Mouse (Mus musculus) neural tube, embryonic 14.5 days (tissue): ENCODE results near the gene Spg7. TPM values are rescaled to one million over a fixed set of nuclear protein-coding genes. Genes with fewer than 3 reads are reported as not detected.
A peak's percentile ranks its signal among the peaks of the same experiment; 100 is the strongest.

ENCODE experiments used
- ATAC-seq: fragments of 200-750 bp; cut with Nextera tagmentation; 2 replicates; pipeline ENCODE4 v1.8.0; 2017; ENCODE audit warnings: low read depth, mild to moderate bottlenecking, moderate TSS enrichment, moderate library complexity
- H3K27ac ChIP-seq: fragments of 300-500 bp; sonication (generic); 2 replicates; pipeline ENCODE4 v1.5.1; 2014; ENCODE audit warnings: low read depth, mild to moderate bottlenecking, control low read depth, low read length, moderate library complexity, mixed read lengths
- H3K27me3 ChIP-seq: fragments of 300-500 bp; sonication (generic); 2 replicates; pipeline ENCODE4 v1.6.1; 2014; ENCODE audit warnings: low read length; ENCODE audit not compliant: control insufficient read depth, insufficient read depth
- H3K36me3 ChIP-seq: fragments of 300-500 bp; sonication (generic); 2 replicates; pipeline ENCODE4 v1.6.1; 2014; ENCODE audit warnings: low read length, mixed read lengths; ENCODE audit not compliant: control insufficient read depth, insufficient read depth
- H3K4me1 ChIP-seq: fragments of 300-500 bp; sonication (generic); 2 replicates; pipeline ENCODE4 v1.6.1; 2014; ENCODE audit warnings: low read length; ENCODE audit not compliant: control insufficient read depth, insufficient read depth
- H3K4me2 ChIP-seq: fragments of 300-500 bp; sonication (generic); 2 replicates; pipeline ENCODE4 v1.6.1; 2014; ENCODE audit warnings: mild to moderate bottlenecking, low read depth, low read length, control low read depth
- H3K4me3 ChIP-seq: fragments of 300-500 bp; sonication (generic); 2 replicates; pipeline ENCODE4 v1.5.1; 2014; ENCODE audit warnings: low read depth, low read length, control low read depth, mixed read lengths
- H3K9ac ChIP-seq: fragments of 300-500 bp; sonication (generic); replicated peaks from 2 replicates; pipeline ENCODE4 v1.6.1; 2014; ENCODE audit warnings: low read depth, mild to moderate bottlenecking, control low read depth, low read length, mixed read lengths
- H3K9me3 ChIP-seq: fragments of 300-500 bp; sonication (generic); 2 replicates; pipeline ENCODE4 v1.6.1; 2016; ENCODE audit warnings: low read length; ENCODE audit not compliant: control insufficient read depth
- WGBS: fragments of 180-500 bp; shearing (Covaris S2); extraction: QIAGEN DNeasy Blood & Tissue Kit; methylation state at CpG from one replicate; pipeline ENCODE4 v1.1.7; 2014; 5-methylcytosine and 5-hydroxymethylcytosine counted together
- polyA plus RNA-seq: library from polyadenylated mRNA; unstranded; fragments of >200 nt; fragmentation: Nextera tagmentation; extraction: Ambion mirVana; gene quantifications from 2 replicates; pipeline ENCODE4 v1.2.1, GENCODE M21; 2014

Spg7 gene
- polyA plus RNA-seq, 1 experiment from 2014 or later: 43.4 TPM

GRCm38 (mm10) chr8:123037487-123037886 is 25.3 kb upstream of the Spg7 start:
- H3K9ac ChIP-seq: no peak overlapping the region
- H3K9me3 ChIP-seq: no peaks in the 10 kb centered on the region
- ATAC-seq: no peak
- WGBS: 85% methylated on average over 11 of the region's 11 CpGs
- no peak overlapping the region for H3K4me3 ChIP-seq
- no peaks in the 10 kb centered on the region for H3K36me3 ChIP-seq
- no peak overlapping the region for H3K27ac ChIP-seq
- H3K4me1 ChIP-seq: peaks cover 25% of the 10 kb centered on the region
- no peaks in the 10 kb centered on the region for H3K27me3 ChIP-seq
- no peak overlapping the region for H3K4me2 ChIP-seq

- 63% methylated on average over 2 of the region's 2 CpGs for WGBS
Measured at GRCm38 (mm10) chr8:123038351-123038750, 24.4 kb upstream of the Spg7 start.

GRCm38 (mm10) chr8:123039376-123040109 is 23.2 kb upstream of the Spg7 start:
- no peak for ATAC-seq
- Histone ChIP-seq H3K4me3 (0 out of 2 replicates have a peak overlapping the region, but pooled peaks have one; percentile 1), H3K36me3 (no peaks in the 10 kb centered on the region), H3K9me3 (no peaks in the 10 kb centered on the region), H3K4me2 (peak overlapping the region; percentile 59), H3K4me1 (peaks cover 31% of the 10 kb centered on the region), H3K27ac (no peak overlapping the region), H3K9ac (no peak overlapping the region), H3K27me3 (no peaks in the 10 kb centered on the region)
- WGBS: 20% methylated on average over 11 of the region's 11 CpGs

More at GRCm38 (mm10) chr8:123038351-123038750, 24.4 kb upstream of the Spg7 start:
- Histone ChIP-seq H3K9ac (no peak overlapping the region), H3K36me3 (no peaks in the 10 kb centered on the region), H3K9me3 (no peaks in the 10 kb centered on the region), H3K27me3 (no peaks in the 10 kb centered on the region), H3K27ac (no peak overlapping the region), H3K4me2 (no peak overlapping the region), H3K4me3 (no peak overlapping the region), H3K4me1 (peaks cover 28% of the 10 kb centered on the region)
- no peak for ATAC-seq

GRCm38 (mm10) chr8:123040110-123040650 is 22.6 kb upstream of the Spg7 start:
- Histone ChIP-seq H3K36me3 (no peaks in the 10 kb centered on the region), H3K4me2 (peak overlapping the region; percentile 59), H3K27ac (no peak overlapping the region), H3K4me1 (peaks cover 30% of the 10 kb centered on the region), H3K4me3 (peak overlapping the region; percentile 99), H3K9ac (no peak overlapping the region; the same call in 1 of the 2 replicates), H3K9me3 (no peaks in the 10 kb centered on the region), H3K27me3 (no peaks in the 10 kb centered on the region)
- WGBS: 6% methylated on average over 4 of the region's 4 CpGs
- no peak for ATAC-seq

GRCm38 (mm10) chr8:123041008-123041773 is 21.6 kb upstream of the Spg7 start:
- Histone ChIP-seq H3K4me2 (peak overlapping the region; percentile 59), H3K9ac (peak overlapping the region; percentile 97), H3K27ac (peak overlapping the region; percentile 93), H3K27me3 (no peaks in the 10 kb centered on the region), H3K9me3 (no peaks in the 10 kb centered on the region), H3K4me1 (peaks cover 30% of the 10 kb centered on the region), H3K4me3 (peak overlapping the region; percentile 99), H3K36me3 (no peaks in the 10 kb centered on the region)
- under 1% methylated on average over 57 of the region's 71 CpGs for WGBS
- no peak for ATAC-seq

- Histone ChIP-seq H3K36me3 (no peaks in the 10 kb centered on the region), H3K9me3 (no peaks in the 10 kb centered on the region), H3K4me1 (peaks cover 30% of the 10 kb centered on the region), H3K27me3 (no peaks in the 10 kb centered on the region), H3K4me3 (peak overlapping the region; percentile 99), H3K27ac (peak overlapping the region; percentile 93), H3K4me2 (peak overlapping the region; percentile 59), H3K9ac (peak overlapping the region; percentile 97)
- WGBS: under 1% methylated on average over 50 of the region's 60 CpGs
- no peak; the same call in 1 of the 2 replicates for ATAC-seq
Measured at GRCm38 (mm10) chr8:123041774-123042105, 21.0 kb upstream of the Spg7 start.

GRCm38 (mm10) chr8:123042158-123042973 is 20.4 kb upstream of the Spg7 start, which contains the start of gene Ankrd11:
TSS of gene Ankrd11 (minus strand) at chr8:123042277.
- peak within 1 kb of the TSS; percentile 93 for H3K27ac ChIP-seq
- H3K4me1 ChIP-seq: peaks cover 30% of the 10 kb centered on the region
- peak within 1 kb of the TSS; percentile 97 for H3K9ac ChIP-seq
- under 1% methylated on average over 90 of the region's 91 CpGs for WGBS
- no peaks in the 10 kb centered on the region for H3K36me3 ChIP-seq
- peak; percentile 97 for ATAC-seq
- peak within 1 kb of the TSS; percentile 99 for H3K4me3 ChIP-seq
- H3K27me3 ChIP-seq: no peaks in the 10 kb centered on the region
- peak within 1 kb of the TSS; percentile 77 for H3K4me2 ChIP-seq
- H3K9me3 ChIP-seq: no peaks in the 10 kb centered on the region

GRCm38 (mm10) chr8:123042974-123043625 is 19.6 kb upstream of the Spg7 start:
- Histone ChIP-seq H3K27ac (peak overlapping the region; percentile 91), H3K4me2 (peak overlapping the region; percentile 77), H3K27me3 (no peaks in the 10 kb centered on the region), H3K9ac (peak overlapping the region; percentile 73), H3K4me3 (peak overlapping the region; percentile 99), H3K36me3 (no peaks in the 10 kb centered on the region), H3K4me1 (peaks cover 30% of the 10 kb centered on the region), H3K9me3 (no peaks in the 10 kb centered on the region)
- WGBS: 25% methylated on average over 22 of the region's 22 CpGs
- no peak for ATAC-seq
